Mouse (Mus musculus) forebrain, embryonic 16.5 days (tissue): ENCODE results near the gene Prep. TPM values are rescaled to one million over a fixed set of nuclear protein-coding genes. Genes with fewer than 3 reads are reported as not detected.

ENCODE experiments used
- ATAC-seq: fragments of 200-750 bp; cut with Nextera tagmentation; 2 replicates; pipeline ENCODE4 v1.8.0; 2017; ENCODE audit warnings: mild to moderate bottlenecking, moderate library complexity
- H3K27ac ChIP-seq: fragments of 300-500 bp; sonication (generic); 2 replicates; pipeline ENCODE4 v1.5.1; 2014; ENCODE audit warnings: low read length, control low read depth
- H3K27me3 ChIP-seq: fragments of 300-500 bp; sonication (generic); replicated peaks from 2 replicates; pipeline ENCODE4 v1.6.1; 2014; ENCODE audit warnings: low read length; ENCODE audit not compliant: control insufficient read depth, insufficient read depth
- H3K36me3 ChIP-seq: fragments of 300-500 bp; sonication (generic); 2 replicates; pipeline ENCODE4 v1.6.1; 2014; ENCODE audit not compliant: control insufficient read depth, insufficient read depth
- H3K4me1 ChIP-seq: fragments of 300-500 bp; sonication (generic); replicated peaks from 2 replicates; pipeline ENCODE4 v1.6.1; 2014; ENCODE audit warnings: low read length; ENCODE audit not compliant: control insufficient read depth, insufficient read depth
- H3K4me2 ChIP-seq: fragments of 300-500 bp; sonication (generic); 2 replicates; pipeline ENCODE4 v1.6.1; 2014; ENCODE audit warnings: mild to moderate bottlenecking, low read length, control low read depth
- H3K4me3 ChIP-seq: fragments of 300-500 bp; sonication (generic); replicated peaks from 2 replicates; pipeline ENCODE4 v1.5.1; 2014; ENCODE audit warnings: mild to moderate bottlenecking, low read length, control low read depth
- H3K9ac ChIP-seq: fragments of 300-500 bp; sonication (generic); replicated peaks from 2 replicates; pipeline ENCODE4 v1.6.1; 2014; ENCODE audit warnings: low read depth, low read length, control low read depth
- H3K9me3 ChIP-seq: fragments of 300-500 bp; sonication (generic); 2 replicates; pipeline ENCODE4 v1.6.1; 2016; ENCODE audit warnings: low read length; ENCODE audit not compliant: control insufficient read depth
- WGBS: fragments of 180-500 bp; shearing (Covaris S2); extraction: QIAGEN DNeasy Blood & Tissue Kit; methylation state at CpG from one replicate; pipeline ENCODE4 v1.1.7; 2014; 5-methylcytosine and 5-hydroxymethylcytosine counted together
- polyA plus RNA-seq: library from polyadenylated mRNA; unstranded; fragments of >200 nt; fragmentation: Nextera tagmentation; extraction: Ambion mirVana; gene quantifications from 2 replicates; pipeline ENCODE4 v1.2.1, GENCODE M21; 2015

The Prep gene
- polyA plus RNA-seq, 1 experiment from 2014 or later: 20.3 TPM

GRCm38 (mm10) chr10:45121637-45122036 lies 54.6 kb downstream of the Prep start:
- Histone ChIP-seq H3K27ac (no peak overlapping the region), H3K9ac (no peak overlapping the region), H3K27me3 (no peaks in the 10 kb centered on the region), H3K4me1 (no peaks in the 10 kb centered on the region), H3K4me3 (no peak overlapping the region), H3K9me3 (no peaks in the 10 kb centered on the region), H3K4me2 (no peak overlapping the region), H3K36me3 (peaks cover 19% of the 10 kb centered on the region)
- WGBS: 94% methylated on average over 3 of the region's 3 CpGs
- no peak for ATAC-seq

GRCm38 (mm10) chr10:45122476-45122875 lies 55.5 kb downstream of the Prep start:
- Histone ChIP-seq H3K9ac (no peak overlapping the region), H3K36me3 (peaks cover 15% of the 10 kb centered on the region), H3K9me3 (no peaks in the 10 kb centered on the region), H3K27ac (no peak overlapping the region), H3K4me2 (no peak overlapping the region), H3K27me3 (no peaks in the 10 kb centered on the region), H3K4me1 (no peaks in the 10 kb centered on the region), H3K4me3 (no peak overlapping the region)
- 81% methylated on average over 5 of the region's 5 CpGs for WGBS
- ATAC-seq: no peak

GRCm38 (mm10) chr10:45123011-45123410 lies 56.0 kb downstream of the Prep start:
- ATAC-seq: no peak
- H3K36me3 ChIP-seq: peaks cover 13% of the 10 kb centered on the region
- no peaks in the 10 kb centered on the region for H3K27me3 ChIP-seq
- WGBS: 85% methylated on average over 6 of the region's 6 CpGs
- H3K4me2 ChIP-seq: no peak overlapping the region
- no peak overlapping the region for H3K9ac ChIP-seq
- no peaks in the 10 kb centered on the region for H3K4me1 ChIP-seq
- H3K4me3 ChIP-seq: no peak overlapping the region
- no peak overlapping the region for H3K27ac ChIP-seq
- no peaks in the 10 kb centered on the region for H3K9me3 ChIP-seq

GRCm38 (mm10) chr10:45129105-45129504 lies 62.1 kb downstream of the Prep start:
- Histone ChIP-seq H3K4me3 (no peak overlapping the region), H3K4me2 (peak overlapping the region; percentile 24; the same call in 1 of the 2 replicates), H3K4me1 (peaks cover 6% of the 10 kb centered on the region), H3K9ac (no peak overlapping the region; the same call in 1 of the 2 replicates), H3K9me3 (no peaks in the 10 kb centered on the region), H3K27me3 (no peaks in the 10 kb centered on the region), H3K36me3 (peaks cover 2% of the 10 kb centered on the region; the same call in 1 of the 2 replicates), H3K27ac (peak overlapping the region; percentile 6; the same call in 1 of the 2 replicates)
- WGBS: 41% methylated on average over 11 of the region's 11 CpGs
- peak; percentile 54 for ATAC-seq

- 95% methylated on average over 6 of the region's 6 CpGs for WGBS
- H3K9ac ChIP-seq: no peak overlapping the region
- H3K27ac ChIP-seq: no peak overlapping the region
- H3K4me1 ChIP-seq: peaks cover 6% of the 10 kb centered on the region
- no peak for ATAC-seq
- no peak overlapping the region for H3K4me2 ChIP-seq
- H3K4me3 ChIP-seq: no peak overlapping the region
- no peaks in the 10 kb centered on the region for H3K27me3 ChIP-seq
- no peaks in the 10 kb centered on the region for H3K9me3 ChIP-seq
- peaks cover 2% of the 10 kb centered on the region; the same call in 1 of the 2 replicates for H3K36me3 ChIP-seq
Measured at GRCm38 (mm10) chr10:45130004-45130403, 63.0 kb downstream of the Prep start.

GRCm38 (mm10) chr10:45132371-45132770 lies 65.4 kb downstream of the Prep start:
- ATAC-seq: no peak

GRCm38 (mm10) chr10:45136806-45137205 lies 69.8 kb downstream of the Prep start:
- H3K36me3 ChIP-seq: no peaks in the 10 kb centered on the region
- no peak overlapping the region for H3K27ac ChIP-seq
- peaks cover 6% of the 10 kb centered on the region; the same call in 1 of the 2 replicates for H3K4me1 ChIP-seq
- 74% methylated on average over 7 of the region's 7 CpGs for WGBS
- no peak overlapping the region for H3K9ac ChIP-seq
- H3K9me3 ChIP-seq: no peaks in the 10 kb centered on the region
- no peak overlapping the region for H3K4me2 ChIP-seq
- ATAC-seq: peak; percentile 32; the same call in 1 of the 2 replicates
- H3K4me3 ChIP-seq: no peak overlapping the region
- H3K27me3 ChIP-seq: no peaks in the 10 kb centered on the region

More at GRCm38 (mm10) chr10:45132371-45132770, 65.4 kb downstream of the Prep start:
- H3K9ac ChIP-seq: no peak overlapping the region
- H3K4me3 ChIP-seq: no peak overlapping the region
- no peaks in the 10 kb centered on the region for H3K9me3 ChIP-seq
- 80% methylated on average over 4 of the region's 4 CpGs for WGBS
- H3K36me3 ChIP-seq: no peaks in the 10 kb centered on the region
- H3K4me2 ChIP-seq: no peak overlapping the region
- peaks cover 11% of the 10 kb centered on the region for H3K4me1 ChIP-seq
- no peak overlapping the region for H3K27ac ChIP-seq
- no peaks in the 10 kb centered on the region for H3K27me3 ChIP-seq

- WGBS: 60% methylated on average over 4 of the region's 4 CpGs
- H3K9me3 ChIP-seq: no peaks in the 10 kb centered on the region
- no peaks in the 10 kb centered on the region for H3K36me3 ChIP-seq
- peaks cover 6% of the 10 kb centered on the region; the same call in 1 of the 2 replicates for H3K4me1 ChIP-seq
- H3K27ac ChIP-seq: no peak overlapping the region
- no peak overlapping the region for H3K4me3 ChIP-seq
- ATAC-seq: no peak
- no peaks in the 10 kb centered on the region for H3K27me3 ChIP-seq
- no peak overlapping the region for H3K9ac ChIP-seq
- H3K4me2 ChIP-seq: no peak overlapping the region
Measured at GRCm38 (mm10) chr10:45139910-45140309, 72.9 kb downstream of the Prep start.

GRCm38 (mm10) chr10:45140474-45141212 lies 73.6 kb downstream of the Prep start:
- no peak overlapping the region for H3K4me3 ChIP-seq
- H3K36me3 ChIP-seq: no peaks in the 10 kb centered on the region
- no peak overlapping the region for H3K9ac ChIP-seq
- no peaks in the 10 kb centered on the region for H3K27me3 ChIP-seq
- H3K4me2 ChIP-seq: no peak overlapping the region
- H3K9me3 ChIP-seq: no peaks in the 10 kb centered on the region
- 67% methylated on average over 7 of the region's 7 CpGs for WGBS
- no peak overlapping the region for H3K27ac ChIP-seq
- ATAC-seq: no peak
- peaks cover 6% of the 10 kb centered on the region; the same call in 1 of the 2 replicates for H3K4me1 ChIP-seq
